Mouse (Mus musculus) liver, adult 2 months (tissue): ENCODE results near the gene Rexo4. TPM values are rescaled to one million over a fixed set of nuclear protein-coding genes. Genes with fewer than 3 reads are reported as not detected.

ENCODE experiments used
- DNase-seq: peaks from one replicate; pipeline ENCODE4 v3.0.0-alpha.2; 2011; ENCODE audit warnings: low read depth, low spot score; ENCODE audit errors: extremely low read depth
- H3K27ac ChIP-seq: fragments of 200-500 bp; replicated peaks from 2 replicates; pipeline ENCODE4 v1.5.1; 2012; ENCODE audit warnings: low read depth, mild to moderate bottlenecking, control low read depth, inconsistent platforms, low read length; ENCODE audit not compliant: insufficient read depth
- H3K27me3 ChIP-seq: fragments of 200-500 bp; 2 replicates; pipeline ENCODE4 v1.6.1; 2012; ENCODE audit warnings: mild to moderate bottlenecking, moderate library complexity, low read length, inconsistent platforms; ENCODE audit not compliant: control insufficient read depth, insufficient read depth
- H3K36me3 ChIP-seq: fragments of 200-500 bp; 2 replicates; pipeline ENCODE4 v1.6.1; 2012; ENCODE audit warnings: low read length, inconsistent platforms; ENCODE audit not compliant: control insufficient read depth, insufficient read depth
- H3K4me1 ChIP-seq: fragments of 200-500 bp; 2 replicates; pipeline ENCODE4 v1.6.1; 2011; ENCODE audit warnings: low read length; ENCODE audit not compliant: control insufficient read depth, insufficient read depth
- H3K4me3 ChIP-seq: fragments of 200-500 bp; 2 replicates; pipeline ENCODE4 v1.5.1; 2011; ENCODE audit warnings: low read depth, mild to moderate bottlenecking, control low read depth, low read length, moderate library complexity; ENCODE audit not compliant: insufficient read depth
- H3K79me2 ChIP-seq: fragments of 200-500 bp; 2 replicates; pipeline ENCODE4 v1.6.1; 2012; ENCODE audit warnings: inconsistent platforms, mild to moderate bottlenecking, low read length, moderate library complexity; ENCODE audit not compliant: control insufficient read depth, insufficient read depth
- H3K9ac ChIP-seq: fragments of 200-500 bp; 2 replicates; pipeline ENCODE4 v1.6.1; 2012; ENCODE audit warnings: low read depth, mild to moderate bottlenecking, control low read depth, inconsistent platforms, low read length
- CTCF ChIP-seq: fragments of 200-500 bp; IDR thresholded peaks from 2 replicates; pipeline ENCODE4 v1.5.1; 2011; ENCODE audit warnings: low read depth, low read length, control low read depth
- POLR2A ChIP-seq: fragments of 200-500 bp; IDR thresholded peaks from 2 replicates; pipeline ENCODE4 v1.6.1; 2011; ENCODE audit warnings: low read length, control low read depth; ENCODE audit not compliant: insufficient read depth; ENCODE audit errors: extremely low read depth
- WGBS: fragments of 180-500 bp; shearing (Covaris S2); methylation state at CpG from one replicate; pipeline ENCODE4 v1.1.7; 2018; 5-methylcytosine and 5-hydroxymethylcytosine counted together
- polyA plus RNA-seq: library from polyadenylated mRNA; depleted of rRNA; stranded (reverse); fragments of >200 nt; gene quantifications from 2 replicates; pipeline ENCODE4 v1.2.3, GENCODE M21; 2012
- total RNA-seq: library from RNA; depleted of rRNA; stranded (reverse); fragments of >200 nt; gene quantifications from 2 replicates; pipeline ENCODE4 v1.2.3, GENCODE M21; 2014

The Rexo4 gene
- total and polyA plus RNA-seq, 2 experiments: 11.8 to 15.2 TPM

GRCm38 (mm10) chr2:26997498-26997897 is 33.3 kb upstream of the Rexo4 start:
- 78% methylated on average over 1 of the region's 1 CpGs for WGBS
- no peak for TF ChIP-seq POLR2A
- TF ChIP-seq CTCF: peak; percentile 20; the same call in 1 of the 2 replicates
- no peak for DNase-seq
- Histone ChIP-seq H3K9ac (no peak overlapping the region), H3K27me3 (no peaks in the 10 kb centered on the region), H3K27ac (no peak overlapping the region), H3K79me2 (no peaks in the 10 kb centered on the region), H3K4me1 (no peaks in the 10 kb centered on the region), H3K4me3 (no peak overlapping the region), H3K36me3 (no peaks in the 10 kb centered on the region)

- Histone ChIP-seq H3K4me3 (no peak overlapping the region), H3K79me2 (no peaks in the 10 kb centered on the region), H3K27ac (no peak overlapping the region), H3K4me1 (no peaks in the 10 kb centered on the region), H3K36me3 (no peaks in the 10 kb centered on the region), H3K27me3 (no peaks in the 10 kb centered on the region), H3K9ac (no peak overlapping the region)
- WGBS: 83% methylated on average over 3 of the region's 3 CpGs
- no peak for DNase-seq
- TF ChIP-seq POLR2A: no peak
Measured at GRCm38 (mm10) chr2:26993936-26994335, 29.8 kb upstream of the Rexo4 start.

GRCm38 (mm10) chr2:26984640-26985039 is 20.5 kb upstream of the Rexo4 start:
- no peak for TF ChIP-seq POLR2A
- no peak for TF ChIP-seq CTCF
- no peak overlapping the region for H3K9ac ChIP-seq
- H3K27me3 ChIP-seq: no peaks in the 10 kb centered on the region
- no peaks in the 10 kb centered on the region for H3K36me3 ChIP-seq
- 33% methylated on average over 5 of the region's 5 CpGs for WGBS
- H3K4me3 ChIP-seq: no peak overlapping the region
- DNase-seq: peak; percentile 85
- no peak overlapping the region for H3K27ac ChIP-seq
- H3K79me2 ChIP-seq: no peaks in the 10 kb centered on the region
- peaks cover 9% of the 10 kb centered on the region for H3K4me1 ChIP-seq

DNA sequence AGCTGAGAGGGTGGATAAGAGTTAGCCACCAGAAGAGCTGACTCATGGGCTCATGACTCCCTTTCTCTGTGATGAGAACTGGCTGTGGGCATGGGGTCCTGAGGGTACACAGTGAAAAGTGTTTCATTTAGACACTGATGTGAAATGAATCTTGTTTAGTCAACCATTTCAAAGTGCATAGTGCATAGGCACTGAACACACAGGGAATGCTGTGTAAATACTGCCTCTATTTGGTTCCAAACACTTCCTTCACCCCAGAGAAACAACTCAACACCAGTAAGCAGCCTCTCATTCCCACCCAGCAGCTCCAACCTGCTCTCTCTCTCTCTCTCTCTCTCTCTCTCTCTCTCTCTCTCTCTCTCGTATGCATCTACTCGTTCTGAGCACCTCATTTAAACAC is 20.0 kb upstream of the Rexo4 start:
- no peaks in the 10 kb centered on the region for H3K79me2 ChIP-seq
- 20% methylated on average over 2 of the region's 2 CpGs for WGBS
- no peak overlapping the region for H3K27ac ChIP-seq
- no peak overlapping the region for H3K4me3 ChIP-seq
- no peaks in the 10 kb centered on the region for H3K36me3 ChIP-seq
- no peak overlapping the region for H3K9ac ChIP-seq
- TF ChIP-seq POLR2A (no peak), CTCF (no peak)
- DNase-seq: peak; percentile 66
- peaks cover 9% of the 10 kb centered on the region for H3K4me1 ChIP-seq
- H3K27me3 ChIP-seq: no peaks in the 10 kb centered on the region

- H3K27ac ChIP-seq: no peak overlapping the region
- peaks cover 9% of the 10 kb centered on the region for H3K4me1 ChIP-seq
- 86% methylated on average over 1 of the region's 1 CpGs for WGBS
- no peak for DNase-seq
- no peaks in the 10 kb centered on the region for H3K79me2 ChIP-seq
- no peaks in the 10 kb centered on the region for H3K36me3 ChIP-seq
- H3K27me3 ChIP-seq: no peaks in the 10 kb centered on the region
- TF ChIP-seq POLR2A (no peak), CTCF (no peak)
- H3K4me3 ChIP-seq: no peak overlapping the region
- no peak overlapping the region for H3K9ac ChIP-seq
Measured at GRCm38 (mm10) chr2:26980361-26980760, 16.2 kb upstream of the Rexo4 start.

- DNase-seq: peak; percentile 51
- Histone ChIP-seq H3K27ac (peak overlapping the region; percentile 38; the same call in 1 of the 2 replicates), H3K36me3 (no peaks in the 10 kb centered on the region), H3K4me1 (no peaks in the 10 kb centered on the region), H3K79me2 (no peaks in the 10 kb centered on the region), H3K27me3 (no peaks in the 10 kb centered on the region), H3K4me3 (no peak overlapping the region), H3K9ac (no peak overlapping the region)
- TF ChIP-seq POLR2A (no peak), CTCF (no peak)
- WGBS: 66% methylated on average over 4 of the region's 4 CpGs
Measured at GRCm38 (mm10) chr2:26973960-26974359, 9.8 kb upstream of the Rexo4 start.
